ENCODE assay signal across 13 mouse cellular contexts in genomic region chr1:138123866-138124265, GRCm38 (mm10). TPM values are rescaled to one million over a fixed set of nuclear protein-coding genes. Genes with fewer than 3 reads are reported as not detected.
DNase-seq lines count a peak whose midpoint lies in the region; ATAC-seq and TF ChIP-seq lines count a peak whose summit lies in the region.
"Had no signal": no experiment of that assay in that cellular context is flagged by ENCODE, and none has a peak within 500 bp of the region (broad histone marks: within the 10 kb centered on the region; RNA-seq: fewer than 3 reads in every experiment).

No protein-coding gene starts in this region.

- no peak for TF ChIP-seq POLR2A in heart, adult 2 months (IDR thresholded peaks at IDR 0.05; ENCODE audit: insufficient read depth, low read depth, low read length)

- TF ChIP-seq EP300 in heart, adult 2 months (IDR thresholded peaks at IDR 0.05; ENCODE audit: insufficient read depth, low read depth, low read length): no peak

- no peak overlapping the region for H3K4me3 ChIP-seq in heart, adult 2 months
- H3K4me3 ChIP-seq in midbrain, embryonic 14.5 days (replicated peaks; ENCODE audit: low read depth, low read length): no peak overlapping the region
- no peak overlapping the region for H3K4me3 ChIP-seq in midbrain, embryonic 11.5 days (ENCODE audit: low read depth, low read length)
- H3K4me3 ChIP-seq: embryonic facial prominence, embryonic 12.5 days; liver, embryonic 13.5 days; neural tube, embryonic 12.5 days had no signal

- H3K27ac ChIP-seq in heart, adult 2 months: no peak overlapping the region
- H3K27ac ChIP-seq in midbrain, embryonic 14.5 days (replicated peaks; ENCODE audit: low read depth, low read length): no peak overlapping the region
- H3K27ac ChIP-seq in midbrain, embryonic 11.5 days (ENCODE audit: low read depth, low read length): no peak overlapping the region
- H3K27ac ChIP-seq: embryonic facial prominence, embryonic 12.5 days; liver, embryonic 13.5 days; neural tube, embryonic 12.5 days had no signal

- no peak for DNase-seq in heart, adult 2 months
- DNase-seq in heart, adult 11 months: no peak
- DNase-seq in midbrain, embryonic 14.5 days: peak; percentile 21
- DNase-seq in midbrain, embryonic 11.5 days (ENCODE audit: low spot score, missing footprints): no peak
- DNase-seq in R1 (ENCODE audit: low read depth, low spot score): peak; percentile 43
- peak; percentile 32 for DNase-seq in mesoderm, embryonic 11.5 days (ENCODE audit: low read depth, low spot score)
- DNase-seq in layer of hippocampus, adult 8-10 months (ENCODE audit: low spot score in 2 of 2): no peak
- no peak for DNase-seq in right cerebral cortex, postnatal 36 days (ENCODE audit: low spot score in 2 of 2)
- DNase-seq: gastrocnemius, postnatal 10 days; liver, embryonic 13.5 days had no signal

- TF ChIP-seq CTCF in heart, adult 2 months (IDR thresholded peaks at IDR 0.05): peak; percentile 46

- 51% methylated on average over 3 of the region's 3 CpGs for WGBS in heart, adult 2 months
- 48% methylated on average over 3 of the region's 3 CpGs for WGBS in midbrain, embryonic 14.5 days
- 43% methylated on average over 3 of the region's 3 CpGs for WGBS in midbrain, embryonic 11.5 days

- no peaks in the 10 kb centered on the region for H3K79me2 ChIP-seq in heart, adult 2 months (replicated peaks; ENCODE audit: control insufficient read depth, insufficient read depth, low read length)

- no peaks in the 10 kb centered on the region for H3K9me3 ChIP-seq in midbrain, embryonic 14.5 days (ENCODE audit: control insufficient read depth, low read length)
- H3K9me3 ChIP-seq in midbrain, embryonic 11.5 days (ENCODE audit: control insufficient read depth, low read length): no peaks in the 10 kb centered on the region
- H3K9me3 ChIP-seq: embryonic facial prominence, embryonic 12.5 days; liver, embryonic 13.5 days; neural tube, embryonic 12.5 days had no signal

- H3K27me3 ChIP-seq in heart, adult 2 months (ENCODE audit: control insufficient read depth, insufficient read depth, low read length): no peaks in the 10 kb centered on the region
- no peaks in the 10 kb centered on the region for H3K27me3 ChIP-seq in midbrain, embryonic 14.5 days (ENCODE audit: control insufficient read depth, insufficient read depth, low read length)
- no peaks in the 10 kb centered on the region for H3K27me3 ChIP-seq in midbrain, embryonic 11.5 days (ENCODE audit: control insufficient read depth, insufficient read depth, low read length)
- H3K27me3 ChIP-seq: embryonic facial prominence, embryonic 12.5 days; liver, embryonic 13.5 days; neural tube, embryonic 12.5 days had no signal

- intact Hi-C loops in heart, adult 2 months (cut with DNase I): no loop called here

- no peak overlapping the region for H3K4me2 ChIP-seq in midbrain, embryonic 14.5 days (ENCODE audit: low read length)
- no peak overlapping the region for H3K4me2 ChIP-seq in midbrain, embryonic 11.5 days
- H3K4me2 ChIP-seq: embryonic facial prominence, embryonic 12.5 days; liver, embryonic 13.5 days; neural tube, embryonic 12.5 days had no signal

- no peak overlapping the region for H3K9ac ChIP-seq in heart, adult 2 months (ENCODE audit: low read depth, low read length)
- H3K9ac ChIP-seq in midbrain, embryonic 14.5 days (replicated peaks; ENCODE audit: low read length): no peak overlapping the region
- H3K9ac ChIP-seq in midbrain, embryonic 11.5 days (ENCODE audit: low read length): no peak overlapping the region
- H3K9ac ChIP-seq: embryonic facial prominence, embryonic 12.5 days; liver, embryonic 13.5 days; neural tube, embryonic 12.5 days had no signal

- H3K4me1 ChIP-seq in heart, adult 2 months (ENCODE audit: control insufficient read depth, insufficient read depth, low read length): no peaks in the 10 kb centered on the region
- H3K4me1 ChIP-seq in midbrain, embryonic 14.5 days (ENCODE audit: control insufficient read depth, insufficient read depth, low read length): no peaks in the 10 kb centered on the region
- no peaks in the 10 kb centered on the region for H3K4me1 ChIP-seq in midbrain, embryonic 11.5 days (ENCODE audit: control insufficient read depth, insufficient read depth, low read length)
- H3K4me1 ChIP-seq: embryonic facial prominence, embryonic 12.5 days; liver, embryonic 13.5 days; neural tube, embryonic 12.5 days had no signal

- ATAC-seq in midbrain, embryonic 14.5 days (ENCODE audit: low FRiP score, low TSS enrichment): no peak
- no peak for ATAC-seq in midbrain, embryonic 11.5 days (ENCODE audit: low FRiP score)
- ATAC-seq: hindbrain, embryonic 16.5 days had no signal

- H3K36me3 ChIP-seq in heart, adult 2 months (ENCODE audit: control insufficient read depth, insufficient read depth, low read length): no peaks in the 10 kb centered on the region
- H3K36me3 ChIP-seq in midbrain, embryonic 14.5 days (ENCODE audit: control insufficient read depth, insufficient read depth, low read length): no peaks in the 10 kb centered on the region
- H3K36me3 ChIP-seq in midbrain, embryonic 11.5 days (ENCODE audit: control insufficient read depth, insufficient read depth, low read length): no peaks in the 10 kb centered on the region
- H3K36me3 ChIP-seq: embryonic facial prominence, embryonic 12.5 days; liver, embryonic 13.5 days; neural tube, embryonic 12.5 days had no signal

RNA-seq across cellular contexts. Expression of gene Ptprc, which starts 51.6 kb away (rescaled TPM):
- total RNA-seq in heart, adult 2 months (2021): 1 to 10 TPM; 5.0 to 5.8 TPM
- polyA plus RNA-seq in heart, adult 2 months (2012; rRNA removed): 7.1 and 8.0 TPM in 2 replicates
- polyA plus RNA-seq in midbrain, embryonic 14.5 days (2014; fragmentation: Nextera tagmentation; extraction: Ambion mirVana): 0.59 and 2.4 TPM in 2 replicates
- 0.98 and 2.0 TPM in 2 replicates for polyA plus RNA-seq in midbrain, embryonic 11.5 days (2014; fragmentation: Nextera tagmentation; extraction: Ambion mirVana)
- total RNA-seq in layer of hippocampus, adult 8-10 months (2022): 10 to 100 TPM in 2 of 4 experiments, 1 to 10 TPM in 2; 2.5 to 20.9 (median 11.8) TPM

Comparison
In these comparisons a context has a peak if more than half of its experiments do, and no peak if none do; other contexts are left out.
1. DNase-seq: peak in midbrain, embryonic 14.5 days (single experiment), R1 (single experiment) and mesoderm, embryonic 11.5 days (single experiment); none in heart, adult 2 months (0 of 2), heart, adult 11 months (single experiment), midbrain, embryonic 11.5 days (single experiment), layer of hippocampus, adult 8-10 months (0 of 2) and right cerebral cortex, postnatal 36 days (0 of 2).